Mouse (Mus musculus): ENCODE results near the gene 1700001K19Rik. TPM values are rescaled to one million over a fixed set of nuclear protein-coding genes. Genes with fewer than 3 reads are reported as not detected.

Gene 1700001K19Rik
- polyA plus RNA-seq, 1 experiment from 2014 or later = not detected

- WGBS = 91% methylated on average over 8 of the region's 8 CpGs
- ATAC-seq (ENCODE audit: low FRiP score, low TSS enrichment) = no peak
- Histone ChIP-seq H3K4me1 (ENCODE audit: control insufficient read depth, insufficient read depth, low read length) (no peaks in the 10 kb centered on the region), H3K4me2 (ENCODE audit: low read length) (no peak overlapping the region), H3K27ac (replicated peaks; ENCODE audit: low read depth, low read length) (no peak overlapping the region), H3K9me3 (ENCODE audit: control insufficient read depth, low read length) (no peaks in the 10 kb centered on the region), H3K9ac (replicated peaks; ENCODE audit: low read length) (no peak overlapping the region), H3K4me3 (replicated peaks; ENCODE audit: low read depth, low read length) (no peak overlapping the region), H3K27me3 (ENCODE audit: control insufficient read depth, insufficient read depth, low read length) (no peaks in the 10 kb centered on the region), H3K36me3 (ENCODE audit: control insufficient read depth, insufficient read depth, low read length) (peaks cover 96% of the 10 kb centered on the region)
- no peak for DNase-seq
These were observed 32.2 kb downstream of the 1700001K19Rik start for GRCm38 (mm10) chr12:110650241-110650641.

GRCm38 (mm10) chr12:110637507-110638114 lies 44.8 kb downstream of the 1700001K19Rik start:
- 94% methylated on average over 13 of the region's 13 CpGs for WGBS
- Histone ChIP-seq H3K4me1 (ENCODE audit: control insufficient read depth, insufficient read depth, low read length) (no peaks in the 10 kb centered on the region), H3K4me3 (replicated peaks; ENCODE audit: low read depth, low read length) (no peak overlapping the region)

GRCm38 (mm10) chr12:110636293-110636692 lies 46.1 kb downstream of the 1700001K19Rik start:
- H3K36me3 ChIP-seq (ENCODE audit: control insufficient read depth, insufficient read depth, low read length) = peaks cover 100% of the 10 kb centered on the region
- 94% methylated on average over 12 of the region's 12 CpGs for WGBS
- no peaks in the 10 kb centered on the region for H3K27me3 ChIP-seq (ENCODE audit: control insufficient read depth, insufficient read depth, low read length)
- no peak overlapping the region for H3K4me3 ChIP-seq (replicated peaks; ENCODE audit: low read depth, low read length)
- ATAC-seq (ENCODE audit: low FRiP score, low TSS enrichment) (no peak), DNase-seq (no peak)
- no peak overlapping the region for H3K27ac ChIP-seq (replicated peaks; ENCODE audit: low read depth, low read length)
- H3K9me3 ChIP-seq (ENCODE audit: control insufficient read depth, low read length) = no peaks in the 10 kb centered on the region
- no peak overlapping the region for H3K9ac ChIP-seq (replicated peaks; ENCODE audit: low read length)
- no peaks in the 10 kb centered on the region for H3K4me1 ChIP-seq (ENCODE audit: control insufficient read depth, insufficient read depth, low read length)
- no peak overlapping the region for H3K4me2 ChIP-seq (ENCODE audit: low read length)

More at GRCm38 (mm10) chr12:110637507-110638114, 44.8 kb downstream of the 1700001K19Rik start:
- Histone ChIP-seq H3K9me3 (ENCODE audit: control insufficient read depth, low read length) (no peaks in the 10 kb centered on the region), H3K4me2 (ENCODE audit: low read length) (no peak overlapping the region), H3K9ac (replicated peaks; ENCODE audit: low read length) (no peak overlapping the region), H3K27me3 (ENCODE audit: control insufficient read depth, insufficient read depth, low read length) (no peaks in the 10 kb centered on the region), H3K36me3 (ENCODE audit: control insufficient read depth, insufficient read depth, low read length) (peaks cover 100% of the 10 kb centered on the region), H3K27ac (replicated peaks; ENCODE audit: low read depth, low read length) (no peak overlapping the region)
- ATAC-seq (ENCODE audit: low FRiP score, low TSS enrichment) = no peak
- no peak for DNase-seq

- no peak overlapping the region for H3K4me3 ChIP-seq (replicated peaks; ENCODE audit: low read depth, low read length)
- no peak overlapping the region for H3K27ac ChIP-seq (replicated peaks; ENCODE audit: low read depth, low read length)
- peaks cover 100% of the 10 kb centered on the region for H3K36me3 ChIP-seq (ENCODE audit: control insufficient read depth, insufficient read depth, low read length)
- H3K27me3 ChIP-seq (ENCODE audit: control insufficient read depth, insufficient read depth, low read length) = no peaks in the 10 kb centered on the region
- no peak for DNase-seq
- H3K4me2 ChIP-seq (ENCODE audit: low read length) = no peak overlapping the region
- H3K4me1 ChIP-seq (ENCODE audit: control insufficient read depth, insufficient read depth, low read length) = no peaks in the 10 kb centered on the region
- no peak for ATAC-seq (ENCODE audit: low FRiP score, low TSS enrichment)
- no peak overlapping the region for H3K9ac ChIP-seq (replicated peaks; ENCODE audit: low read length)
- WGBS = 88% methylated on average over 11 of the region's 11 CpGs
- no peaks in the 10 kb centered on the region for H3K9me3 ChIP-seq (ENCODE audit: control insufficient read depth, low read length)
These were observed 52.4 kb downstream of the 1700001K19Rik start for GRCm38 (mm10) chr12:110630056-110630455.

Small RNA genes within 50 kb of the gene (microRNA-seq; reads per million reads assigned to microRNA genes)
- not detected for gene Gm27299

Other genes with a start within 250 kb of the 1700001K19Rik start
- gene Ppp2r5c, start 235.5 kb downstream of the 1700001K19Rik start, polyA plus RNA-seq (2014; fragmentation: Nextera tagmentation; extraction: Ambion mirVana) = 125 and 158 TPM in 2 replicates
- gene Dync1h1, start 81.2 kb downstream of the 1700001K19Rik start, polyA plus RNA-seq (2014; fragmentation: Nextera tagmentation; extraction: Ambion mirVana) = 122 and 129 TPM in 2 replicates
- 1,408 and 1,565 TPM in 2 replicates for gene Hsp90aa1, start 20.1 kb upstream of the 1700001K19Rik start, polyA plus RNA-seq (2014; fragmentation: Nextera tagmentation; extraction: Ambion mirVana)
- gene Wdr20, start 55.3 kb upstream of the 1700001K19Rik start, polyA plus RNA-seq (2014; fragmentation: Nextera tagmentation; extraction: Ambion mirVana) = 22.1 and 24.0 TPM in 2 replicates
- 15.9 and 17.9 TPM in 2 replicates for gene Mok, start 158.3 kb upstream of the 1700001K19Rik start, polyA plus RNA-seq (2014; fragmentation: Nextera tagmentation; extraction: Ambion mirVana)
- gene Zfp839, start 167.6 kb upstream of the 1700001K19Rik start, polyA plus RNA-seq (2014; fragmentation: Nextera tagmentation; extraction: Ambion mirVana) = 2.0 and 3.1 TPM in 2 replicates
- gene Cinp, start 206.5 kb upstream of the 1700001K19Rik start, polyA plus RNA-seq (2014; fragmentation: Nextera tagmentation; extraction: Ambion mirVana) = 83.0 and 83.1 TPM in 2 replicates
- 6.1 and 7.6 TPM in 2 replicates for gene Tecpr2, start 206.6 kb upstream of the 1700001K19Rik start, polyA plus RNA-seq (2014; fragmentation: Nextera tagmentation; extraction: Ambion mirVana)

Measured in midbrain, embryonic 14.5 days (tissue).